Mouse (Mus musculus) embryonic facial prominence, embryonic 11.5 days (tissue): ENCODE measurements around the gene Lats1. TPM values are rescaled to one million over a fixed set of nuclear protein-coding genes. Genes with fewer than 3 reads are reported as not detected.
"Not testable (repeated sequence)": the region's sequence is repeated elsewhere in the genome, so short reads cannot be mapped to it uniquely, and the experiment has no call there.

Experiments
- ATAC-seq: fragments of 200-750 bp; cut with Nextera tagmentation; replicated peaks from 2 replicates; pipeline ENCODE4 v1.8.0; 2017; ENCODE audit warnings: low read depth; ENCODE audit not compliant: insufficient number of reproducible peaks, low FRiP score, low TSS enrichment
- DNase-seq: peaks from one replicate; pipeline ENCODE4 v3.0.0-alpha.2; 2015; ENCODE audit warnings: low spot score
- H3K27ac ChIP-seq: fragments of 300-500 bp; sonication (generic); replicated peaks from 2 replicates; pipeline ENCODE4 v1.5.1; 2014; ENCODE audit warnings: mild to moderate bottlenecking, low read depth, low read length, control low read depth
- H3K27me3 ChIP-seq: fragments of 300-500 bp; sonication (generic); 2 replicates; pipeline ENCODE4 v1.6.1; 2014; ENCODE audit warnings: mild to moderate bottlenecking, low read length, moderate library complexity, mixed read lengths; ENCODE audit not compliant: control insufficient read depth, insufficient read depth
- H3K36me3 ChIP-seq: fragments of 300-500 bp; sonication (generic); replicated peaks from 2 replicates; pipeline ENCODE4 v1.6.1; 2014; ENCODE audit warnings: low read depth, mild to moderate bottlenecking, low read length, moderate library complexity, mixed read lengths; ENCODE audit not compliant: control insufficient read depth, insufficient read depth
- H3K4me1 ChIP-seq: fragments of 300-500 bp; sonication (generic); 2 replicates; pipeline ENCODE4 v1.6.1; 2014; ENCODE audit warnings: low read length, mixed read lengths; ENCODE audit not compliant: control insufficient read depth, insufficient read depth
- H3K4me2 ChIP-seq: fragments of 300-500 bp; sonication (generic); 2 replicates; pipeline ENCODE4 v1.6.1; 2014; ENCODE audit warnings: low read depth, mild to moderate bottlenecking, control low read depth, low read length, moderate library complexity
- H3K4me3 ChIP-seq: fragments of 300-500 bp; sonication (generic); 2 replicates; pipeline ENCODE4 v1.5.1; 2014; ENCODE audit warnings: low read depth, low read length, control low read depth
- H3K9ac ChIP-seq: fragments of 300-500 bp; sonication (generic); replicated peaks from 2 replicates; pipeline ENCODE4 v1.6.1; 2014; ENCODE audit warnings: mild to moderate bottlenecking, control low read depth, low read length
- H3K9me3 ChIP-seq: fragments of 300-500 bp; sonication (generic); replicated peaks from 2 replicates; pipeline ENCODE4 v1.6.1; 2016; ENCODE audit warnings: mild to moderate bottlenecking, low read length, inconsistent platforms, mixed read lengths; ENCODE audit not compliant: control insufficient read depth
- WGBS: fragments of 180-500 bp; shearing (Covaris S2); extraction: QIAGEN DNeasy Blood & Tissue Kit; methylation state at CpG from one replicate; pipeline ENCODE4 v1.1.7; 2014; 5-methylcytosine and 5-hydroxymethylcytosine counted together
- polyA plus RNA-seq: library from polyadenylated mRNA; unstranded; fragments of >200 nt; fragmentation: Nextera tagmentation; extraction: Ambion mirVana; gene quantifications from 2 replicates; pipeline ENCODE4 v1.2.1, GENCODE M21; 2014

The Lats1 gene
- polyA plus RNA-seq, 1 experiment from 2014 or later, result 11.4 TPM

GRCm38 (mm10) chr10:7731582-7731981 lies 50.6 kb downstream of the Lats1 start:
- no peaks in the 10 kb centered on the region for H3K4me1 ChIP-seq
- H3K9ac ChIP-seq, result no peak overlapping the region
- no peaks in the 10 kb centered on the region for H3K9me3 ChIP-seq
- H3K4me2 ChIP-seq, result no peak overlapping the region
- ATAC-seq (no peak), DNase-seq (no peak)
- H3K36me3 ChIP-seq, result no peaks in the 10 kb centered on the region
- no peaks in the 10 kb centered on the region for H3K27me3 ChIP-seq
- H3K27ac ChIP-seq, result no peak overlapping the region
- H3K4me3 ChIP-seq, result no peak overlapping the region

GRCm38 (mm10) chr10:7737122-7737521 lies 56.1 kb downstream of the Lats1 start:
- DNase-seq, result no peak
- H3K9ac ChIP-seq, result no peak overlapping the region
- H3K9me3 ChIP-seq, result no peaks in the 10 kb centered on the region
- H3K4me3 ChIP-seq, result no peak overlapping the region
- H3K4me1 ChIP-seq, result no peaks in the 10 kb centered on the region
- no peak for ATAC-seq
- H3K27me3 ChIP-seq, result no peaks in the 10 kb centered on the region
- no peak overlapping the region for H3K27ac ChIP-seq
- H3K4me2 ChIP-seq, result no peak overlapping the region
- H3K36me3 ChIP-seq, result no peaks in the 10 kb centered on the region

GRCm38 (mm10) chr10:7737914-7738313 lies 56.9 kb downstream of the Lats1 start:
- Histone ChIP-seq H3K4me1 (no peaks in the 10 kb centered on the region), H3K4me2 (no peak overlapping the region), H3K4me3 (no peak overlapping the region), H3K9ac (no peak overlapping the region), H3K9me3 (no peaks in the 10 kb centered on the region), H3K36me3 (no peaks in the 10 kb centered on the region), H3K27ac (no peak overlapping the region), H3K27me3 (no peaks in the 10 kb centered on the region)
- DNase-seq (no peak), ATAC-seq (no peak)
- WGBS, result 82% methylated on average over 3 of the region's 3 CpGs

GRCm38 (mm10) chr10:7745528-7745927 lies 64.5 kb downstream of the Lats1 start:
- H3K27ac ChIP-seq, H3K4me2 ChIP-seq, H3K27me3 ChIP-seq, H3K4me3 ChIP-seq, DNase-seq, H3K36me3 ChIP-seq, ATAC-seq, H3K9ac ChIP-seq, H3K9me3 ChIP-seq, H3K4me1 ChIP-seq: not testable (repeated sequence)
- 95% methylated on average over 6 of the region's 6 CpGs for WGBS

- ATAC-seq, result no peak
Observed at GRCm38 (mm10) chr10:7748752-7749151, 67.7 kb downstream of the Lats1 start.

GRCm38 (mm10) chr10:7757544-7757943 lies 76.5 kb downstream of the Lats1 start:
- no peaks in the 10 kb centered on the region for H3K27me3 ChIP-seq
- H3K9ac ChIP-seq, result no peak overlapping the region
- H3K27ac ChIP-seq, result no peak overlapping the region
- no peak for ATAC-seq
- H3K4me1 ChIP-seq, result no peaks in the 10 kb centered on the region
- 96% methylated on average over 2 of the region's 2 CpGs for WGBS
- no peak overlapping the region for H3K4me2 ChIP-seq
- no peaks in the 10 kb centered on the region for H3K9me3 ChIP-seq
- H3K4me3 ChIP-seq, result no peak overlapping the region
- DNase-seq, result no peak
- peaks cover 7% of the 10 kb centered on the region for H3K36me3 ChIP-seq

More at GRCm38 (mm10) chr10:7748752-7749151, 67.7 kb downstream of the Lats1 start:
- H3K4me1 ChIP-seq, result no peaks in the 10 kb centered on the region
- no peak overlapping the region for H3K9ac ChIP-seq
- 92% methylated on average over 6 of the region's 6 CpGs for WGBS
- no peak overlapping the region for H3K4me2 ChIP-seq
- H3K4me3 ChIP-seq, result no peak overlapping the region
- H3K27ac ChIP-seq, result no peak overlapping the region
- peaks cover 6% of the 10 kb centered on the region for H3K36me3 ChIP-seq
- DNase-seq, result no peak
- H3K9me3 ChIP-seq, result no peaks in the 10 kb centered on the region
- no peaks in the 10 kb centered on the region for H3K27me3 ChIP-seq

Other genes starting within 250 kb of the Lats1 start
- 1.2 and 1.7 TPM in 2 replicates for gene Ulbp1, start 207.6 kb upstream of the Lats1 start, polyA plus RNA-seq
- gene Lrp11, start 91.4 kb upstream of the Lats1 start, polyA plus RNA-seq, result 6.1 and 7.5 TPM in 2 replicates
- 73.5 and 84.4 TPM in 2 replicates for gene Nup43, start 13.7 kb upstream of the Lats1 start, polyA plus RNA-seq
- gene Pcmt1, start 78 bp upstream of the Lats1 start, polyA plus RNA-seq, result 131 and 139 TPM in 2 replicates
- gene Katna1, start 44.8 kb downstream of the Lats1 start, polyA plus RNA-seq, result 82.6 and 83.5 TPM in 2 replicates
- gene Ginm1, start 111.6 kb downstream of the Lats1 start, polyA plus RNA-seq, result 61.6 and 61.7 TPM in 2 replicates
- 48.5 and 49.1 TPM in 2 replicates for gene Ppil4, start 111.7 kb downstream of the Lats1 start, polyA plus RNA-seq
- gene Zc3h12d, start 151.3 kb downstream of the Lats1 start, polyA plus RNA-seq, result 0.07 and 0.08 TPM in 2 replicates